Mouse (Mus musculus) ES-E14 (cell line): ENCODE data around the gene Aldh6a1.

Source experiments
- CHD2 ChIP-seq: IDR thresholded peaks from 2 replicates; pipeline ENCODE4 v1.6.1; 2014; ENCODE audit warnings: mild to moderate bottlenecking, low read depth, low read length, inconsistent platforms
- HCFC1 ChIP-seq: IDR thresholded peaks from 2 replicates; pipeline ENCODE4 v1.6.1; 2012; ENCODE audit warnings: low read length, inconsistent platforms, borderline replicate concordance; ENCODE audit not compliant: insufficient read depth
- MAFK ChIP-seq: IDR thresholded peaks from 2 replicates; pipeline ENCODE4 v1.6.1; 2014; ENCODE audit warnings: mild to moderate bottlenecking, low read depth, low read length, inconsistent platforms; ENCODE audit not compliant: insufficient read depth
- ZC3H11A ChIP-seq: IDR thresholded peaks from 2 replicates; pipeline ENCODE4 v1.6.1; 2012; ENCODE audit warnings: low read depth, mild to moderate bottlenecking, inconsistent platforms, low read length, borderline replicate concordance
- ZNF384 ChIP-seq: IDR thresholded peaks from 2 replicates; pipeline ENCODE4 v1.6.1; 2012; ENCODE audit warnings: low read depth, low read length, inconsistent platforms

- peak; percentile 99 for TF ChIP-seq ZNF384
- no peak for TF ChIP-seq ZC3H11A
- no peak for TF ChIP-seq CHD2
- TF ChIP-seq HCFC1: peak; percentile 62
- peak; percentile 22; the same call in 1 of the 2 replicates for TF ChIP-seq MAFK
These were observed 33.8 kb downstream of the Aldh6a1 start, which contains the start of gene Rnf113a2 for GRCm38 (mm10) chr12:84416834-84417604.
